Mouse (Mus musculus) neural tube, embryonic 12.5 days (tissue): Measurements from ENCODE around the gene Olfr159. TPM values are rescaled to one million over a fixed set of nuclear protein-coding genes. Genes with fewer than 3 reads are reported as not detected.
"Not testable (repeated sequence)": the region's sequence is repeated elsewhere in the genome, so short reads cannot be mapped to it uniquely, and the experiment has no call there.

ENCODE experiments used
- ATAC-seq: fragments of 200-750 bp; cut with Nextera tagmentation; 2 replicates; pipeline ENCODE4 v1.8.0; 2017; ENCODE audit warnings: low read depth, mild to moderate bottlenecking, moderate TSS enrichment, moderate library complexity; ENCODE audit not compliant: low FRiP score
- H3K27ac ChIP-seq: fragments of 300-500 bp; sonication (generic); 2 replicates; pipeline ENCODE4 v1.5.1; 2016
- H3K27me3 ChIP-seq: fragments of 300-500 bp; sonication (generic); replicated peaks from 2 replicates; pipeline ENCODE4 v1.6.1; 2016; ENCODE audit warnings: mild to moderate bottlenecking
- H3K36me3 ChIP-seq: fragments of 300-500 bp; sonication (generic); 2 replicates; pipeline ENCODE4 v1.6.1; 2016; ENCODE audit warnings: mild to moderate bottlenecking
- H3K4me1 ChIP-seq: fragments of 300-500 bp; sonication (generic); 2 replicates; pipeline ENCODE4 v1.6.1; 2016
- H3K4me2 ChIP-seq: fragments of 300-500 bp; sonication (generic); replicated peaks from 2 replicates; pipeline ENCODE4 v1.6.1; 2016; ENCODE audit warnings: mild to moderate bottlenecking
- H3K4me3 ChIP-seq: fragments of 300-500 bp; sonication (generic); 2 replicates; pipeline ENCODE4 v1.5.1; 2016
- H3K9ac ChIP-seq: fragments of 300-500 bp; sonication (generic); 2 replicates; pipeline ENCODE4 v1.6.1; 2016; ENCODE audit warnings: mild to moderate bottlenecking
- H3K9me3 ChIP-seq: fragments of 300-500 bp; sonication (generic); 2 replicates; pipeline ENCODE4 v1.6.1; 2016; ENCODE audit warnings: mild to moderate bottlenecking
- WGBS: fragments of 180-500 bp; shearing (Covaris S2); methylation state at CpG from one replicate; pipeline ENCODE4 v1.1.7; 2016; 5-methylcytosine and 5-hydroxymethylcytosine counted together
- polyA plus RNA-seq: library from polyadenylated mRNA; unstranded; fragments of >200 nt; fragmentation: Nextera tagmentation; extraction: Ambion mirVana; gene quantifications from 2 replicates; pipeline ENCODE4 v1.2.1, GENCODE M21; 2016

The Olfr159 gene
- not detected in 2 replicates for polyA plus RNA-seq

DNA sequence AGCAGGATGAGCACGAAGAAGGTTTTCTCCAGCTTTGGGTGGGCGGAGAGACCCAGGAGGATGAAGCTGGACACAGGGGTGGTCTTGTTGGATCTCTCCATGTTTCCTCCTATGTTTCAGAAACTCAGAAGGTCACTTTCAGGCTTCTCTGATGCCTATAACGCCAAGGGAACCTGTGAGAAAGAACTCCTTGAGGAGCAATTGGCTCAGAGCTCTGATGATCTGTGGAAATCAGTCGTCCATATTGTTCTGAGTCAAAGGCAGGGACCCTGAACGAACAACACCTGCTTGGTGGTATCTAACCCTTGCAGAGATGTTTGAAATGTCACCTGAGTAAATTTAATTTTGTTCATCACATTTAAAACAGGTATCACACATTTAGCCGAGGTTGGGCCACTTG is at the start of gene Olfr159:
TSS of gene Olfr159 (minus strand) at position 101 of the 400 bp plus-strand sequence.
- Histone ChIP-seq H3K36me3 (no peaks in the 10 kb centered on the region), H3K4me1 (no peaks in the 10 kb centered on the region), H3K9me3 (no peaks in the 10 kb centered on the region), H3K9ac (no peak within 1 kb of the TSS), H3K27ac (no peak within 1 kb of the TSS), H3K27me3 (no peaks in the 10 kb centered on the region), H3K4me2 (no peak within 1 kb of the TSS), H3K4me3 (no peak within 1 kb of the TSS)
- 89% methylated on average over 6 of the region's 6 CpGs for WGBS
- no peak for ATAC-seq

DNA sequence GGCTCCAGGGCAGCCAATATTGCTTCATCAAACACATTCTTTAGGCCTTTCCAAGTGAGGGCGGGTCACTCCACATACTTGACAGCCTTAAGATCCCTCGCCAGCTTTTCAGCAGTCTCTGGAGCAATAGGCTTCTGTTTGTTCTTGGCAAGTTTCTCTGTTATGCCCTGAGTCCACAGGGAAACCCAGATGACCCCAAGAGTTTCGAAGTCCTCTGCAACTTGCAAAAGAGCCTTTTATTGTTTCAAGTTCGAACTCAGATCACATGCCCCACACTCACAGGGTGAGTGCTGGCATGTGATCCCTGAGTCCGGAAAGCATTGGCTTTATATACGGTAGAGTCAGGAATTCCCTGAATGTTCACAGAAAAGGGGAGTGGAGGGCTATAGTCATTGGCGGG is 28.1 kb upstream of the Olfr159 start:
- H3K4me2 ChIP-seq = no peak overlapping the region
- ATAC-seq = no peak
- H3K4me3 ChIP-seq = no peak overlapping the region
- H3K27me3 ChIP-seq = no peaks in the 10 kb centered on the region
- 58% methylated on average over 7 of the region's 7 CpGs for WGBS
- no peak overlapping the region for H3K9ac ChIP-seq
- H3K9me3 ChIP-seq = peaks cover 11% of the 10 kb centered on the region; the same call in 1 of the 2 replicates
- H3K27ac ChIP-seq = no peak overlapping the region
- H3K4me1 ChIP-seq = no peaks in the 10 kb centered on the region
- H3K36me3 ChIP-seq = no peaks in the 10 kb centered on the region

DNA sequence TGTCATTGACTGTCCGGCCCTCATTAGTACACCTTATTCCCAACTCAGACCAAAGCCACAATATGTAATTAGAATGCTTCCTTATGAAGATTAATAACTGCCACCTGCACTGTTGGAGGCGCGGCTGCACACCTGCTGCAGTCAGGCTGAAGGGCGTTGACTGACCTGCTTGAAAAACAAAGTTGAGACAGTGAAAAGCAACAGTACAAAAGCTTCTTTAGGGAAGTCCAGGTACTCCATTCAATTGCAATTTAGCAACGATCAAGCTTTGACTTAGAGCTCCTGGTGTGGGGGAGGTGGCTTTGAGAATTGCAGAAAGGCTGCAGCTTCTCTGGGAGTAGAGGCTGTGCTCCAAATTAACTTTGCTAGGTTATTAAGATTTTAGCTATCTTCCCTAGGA is 25.0 kb upstream of the Olfr159 start:
- not testable (repeated sequence) for H3K4me2 ChIP-seq, H3K4me3 ChIP-seq, H3K4me1 ChIP-seq, ATAC-seq, H3K9ac ChIP-seq, H3K27ac ChIP-seq, H3K27me3 ChIP-seq, H3K36me3 ChIP-seq, H3K9me3 ChIP-seq
- WGBS = 86% methylated on average over 5 of the region's 5 CpGs

DNA sequence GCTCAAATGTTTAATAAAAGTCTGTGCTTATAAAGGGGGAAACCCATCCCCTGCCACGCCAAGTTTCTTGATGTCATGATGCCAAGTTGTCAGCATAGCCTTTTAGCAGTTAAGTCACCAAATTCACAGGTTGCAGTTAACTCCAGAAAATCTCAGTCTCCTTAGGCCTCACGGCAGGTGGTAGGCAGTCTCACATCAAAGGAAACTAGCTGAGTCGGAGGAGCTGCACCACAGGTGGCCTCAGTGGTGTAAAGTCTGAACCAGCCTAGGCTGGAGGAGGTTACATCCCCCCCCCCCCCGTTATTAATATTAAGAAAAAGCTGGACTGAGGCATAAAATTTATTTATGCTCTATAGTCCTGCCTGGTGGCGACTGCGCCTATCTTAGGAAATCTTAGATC is 24.5 kb upstream of the Olfr159 start:
- 81% methylated on average over 6 of the region's 6 CpGs for WGBS
- H3K27me3 ChIP-seq = no peaks in the 10 kb centered on the region

DNA sequence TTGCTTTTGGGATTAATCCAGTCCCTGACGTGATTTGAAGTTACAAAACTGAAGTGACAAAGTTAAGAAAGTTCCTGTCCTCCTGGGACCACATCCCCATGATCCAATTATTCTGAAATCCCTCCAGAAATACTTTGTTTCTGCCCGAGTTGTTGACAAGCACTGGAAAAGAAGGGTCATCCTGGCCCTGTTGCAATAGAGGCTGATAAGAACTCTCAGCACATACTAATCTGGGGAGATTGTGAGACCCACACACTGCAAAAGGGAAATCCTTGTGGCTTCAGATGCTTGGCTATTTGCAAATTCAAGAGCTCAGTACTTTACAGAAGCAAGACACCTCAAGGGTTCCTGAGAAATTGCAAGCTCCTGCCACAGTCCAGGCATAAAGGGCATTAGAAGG is 1.5 kb upstream of the Olfr159 start:
- Histone ChIP-seq H3K27me3 (no peaks in the 10 kb centered on the region), H3K9me3 (no peaks in the 10 kb centered on the region), H3K4me2 (no peak overlapping the region), H3K9ac (no peak overlapping the region), H3K4me3 (no peak overlapping the region), H3K36me3 (no peaks in the 10 kb centered on the region), H3K4me1 (no peaks in the 10 kb centered on the region), H3K27ac (no peak overlapping the region)
- ATAC-seq = no peak
- WGBS = 62% methylated on average over 2 of the region's 2 CpGs

More for the DNA sequence above, 24.5 kb upstream of the Olfr159 start:
- H3K4me2 ChIP-seq = no peak overlapping the region
- no peaks in the 10 kb centered on the region for H3K36me3 ChIP-seq
- no peak overlapping the region for H3K4me3 ChIP-seq
- H3K4me1 ChIP-seq = no peaks in the 10 kb centered on the region
- H3K27ac ChIP-seq = no peak overlapping the region
- H3K9me3 ChIP-seq = 0 out of 2 replicates have a peak, but pooled peaks cover 7% of the 10 kb centered on the region
- no peak for ATAC-seq
- no peak overlapping the region for H3K9ac ChIP-seq

DNA sequence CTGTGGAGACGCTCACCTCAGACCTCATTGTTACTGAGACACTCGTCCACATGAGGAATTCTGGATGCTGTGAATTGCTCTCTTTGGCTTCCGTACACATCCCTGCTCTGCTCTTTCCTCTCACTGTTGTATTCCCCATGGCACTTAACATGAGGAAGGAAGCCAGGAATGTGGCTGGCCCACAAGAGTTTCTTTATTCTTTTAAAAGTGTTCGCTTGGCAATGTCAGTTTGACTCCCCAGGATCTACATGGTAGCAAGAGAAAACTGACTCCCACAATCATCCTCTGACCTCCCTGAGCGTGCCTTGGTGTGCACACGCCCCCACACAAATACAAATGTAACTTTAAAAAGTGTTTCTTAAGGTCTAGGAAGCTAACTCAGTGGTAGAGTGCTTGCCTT is 817 bp upstream of the Olfr159 start:
- no peaks in the 10 kb centered on the region for H3K36me3 ChIP-seq
- no peaks in the 10 kb centered on the region for H3K9me3 ChIP-seq
- ATAC-seq = no peak
- H3K27ac ChIP-seq = no peak overlapping the region
- H3K4me1 ChIP-seq = no peaks in the 10 kb centered on the region
- no peak overlapping the region for H3K9ac ChIP-seq
- H3K27me3 ChIP-seq = no peaks in the 10 kb centered on the region
- H3K4me3 ChIP-seq = no peak overlapping the region
- WGBS = 67% methylated on average over 6 of the region's 6 CpGs
- H3K4me2 ChIP-seq = no peak overlapping the region

DNA sequence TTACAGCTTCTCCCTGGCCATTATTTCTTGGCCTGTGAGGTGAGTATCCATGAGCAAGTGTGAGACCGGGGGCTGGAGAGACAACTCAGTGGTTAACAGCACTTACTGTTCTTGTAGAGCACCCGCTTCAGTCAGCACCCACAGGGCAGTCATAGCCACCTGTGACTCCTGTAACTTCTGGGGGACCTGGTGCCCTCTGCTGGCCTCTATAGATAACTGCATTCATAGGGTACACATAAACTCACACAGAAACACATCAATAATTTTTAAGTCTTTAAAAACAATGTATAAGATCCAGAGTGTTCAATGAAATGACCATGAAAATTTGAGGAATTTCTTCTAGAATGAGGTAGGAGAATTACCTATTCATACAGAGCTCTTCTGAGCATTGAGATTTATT is 1.4 kb downstream of the Olfr159 start:
- no peaks in the 10 kb centered on the region for H3K4me1 ChIP-seq
- H3K9ac ChIP-seq = no peak overlapping the region
- H3K4me2 ChIP-seq = no peak overlapping the region
- H3K9me3 ChIP-seq = 0 out of 2 replicates have a peak, but pooled peaks cover 4% of the 10 kb centered on the region
- no peak for ATAC-seq
- WGBS = 95% methylated on average over 2 of the region's 2 CpGs
- no peaks in the 10 kb centered on the region for H3K27me3 ChIP-seq
- H3K36me3 ChIP-seq = no peaks in the 10 kb centered on the region
- H3K27ac ChIP-seq = no peak overlapping the region
- H3K4me3 ChIP-seq = no peak overlapping the region

DNA sequence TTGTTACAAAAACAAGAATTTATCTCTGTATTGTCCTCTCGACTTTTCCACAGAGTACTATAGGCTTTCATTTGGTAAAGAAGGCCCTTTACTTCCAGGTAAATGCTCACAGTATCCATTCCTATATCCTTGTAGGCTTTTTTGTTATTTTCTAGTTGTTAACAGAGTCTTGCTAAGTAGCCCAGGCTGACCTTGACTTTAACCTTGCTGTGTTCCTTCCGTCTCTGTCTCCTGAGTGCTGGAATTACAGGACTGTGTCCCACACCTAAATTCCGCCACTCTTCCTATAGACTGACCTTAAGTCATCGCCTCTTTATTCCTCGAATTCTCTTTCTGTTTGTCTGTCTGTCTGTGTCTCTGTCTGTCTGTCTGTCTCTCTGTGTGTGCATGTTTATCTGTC is 2.5 kb downstream of the Olfr159 start:
- Histone ChIP-seq H3K9me3 (0 out of 2 replicates have a peak, but pooled peaks cover 6% of the 10 kb centered on the region), H3K36me3 (no peaks in the 10 kb centered on the region), H3K4me3 (no peak overlapping the region), H3K4me1 (no peaks in the 10 kb centered on the region), H3K27me3 (no peaks in the 10 kb centered on the region), H3K4me2 (no peak overlapping the region), H3K27ac (no peak overlapping the region), H3K9ac (no peak overlapping the region)
- 88% methylated on average over 5 of the region's 5 CpGs for WGBS
- ATAC-seq = no peak

DNA sequence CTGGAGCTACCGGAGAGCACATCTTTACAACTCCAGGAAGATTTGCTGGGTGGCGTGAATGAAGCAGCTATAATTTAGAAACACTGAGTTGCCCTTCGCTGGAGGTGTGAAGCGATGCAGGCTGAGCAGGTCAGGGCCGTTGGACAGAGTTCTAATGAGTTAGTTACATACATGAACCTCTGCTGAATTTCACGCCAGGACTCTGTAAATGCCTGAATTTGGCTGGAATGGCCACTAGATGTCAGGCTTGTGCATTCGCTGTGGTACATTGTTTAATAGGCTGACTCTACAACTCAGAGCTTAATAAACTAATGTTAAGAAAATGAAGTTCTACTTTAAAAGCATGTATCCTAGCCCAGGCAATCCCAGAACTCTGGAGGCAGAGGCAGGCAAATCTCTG is 7.4 kb downstream of the Olfr159 start:
- H3K9ac ChIP-seq = no peak overlapping the region
- 0 out of 2 replicates have a peak, but pooled peaks cover 6% of the 10 kb centered on the region for H3K9me3 ChIP-seq
- no peaks in the 10 kb centered on the region for H3K27me3 ChIP-seq
- no peak for ATAC-seq
- no peak overlapping the region for H3K4me3 ChIP-seq
- 30% methylated on average over 7 of the region's 7 CpGs for WGBS
- no peaks in the 10 kb centered on the region for H3K4me1 ChIP-seq
- no peaks in the 10 kb centered on the region for H3K36me3 ChIP-seq
- H3K27ac ChIP-seq = no peak overlapping the region
- no peak overlapping the region for H3K4me2 ChIP-seq

DNA sequence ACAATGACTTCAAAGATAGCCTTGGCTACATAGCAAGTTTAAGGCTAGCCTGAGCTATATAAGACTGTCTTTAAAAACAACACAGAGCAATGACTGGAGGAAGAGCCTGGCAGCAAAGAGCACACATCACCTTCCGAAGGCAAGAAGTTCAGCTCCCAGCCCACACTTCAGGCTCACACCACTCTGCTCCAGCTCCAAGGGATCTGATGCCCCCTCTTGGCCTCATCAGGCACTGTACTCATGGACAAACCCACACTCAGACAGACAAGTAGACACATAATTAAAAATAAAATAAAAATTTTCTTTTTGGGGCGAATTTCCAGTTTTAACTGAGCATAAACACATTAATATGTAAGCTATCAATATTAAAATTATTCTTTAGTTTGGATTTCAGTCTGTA is 9.5 kb downstream of the Olfr159 start:
- H3K36me3 ChIP-seq = no peaks in the 10 kb centered on the region
- H3K4me2 ChIP-seq = no peak overlapping the region
- WGBS = 80% methylated on average over 2 of the region's 2 CpGs
- H3K9me3 ChIP-seq = 0 out of 2 replicates have a peak, but pooled peaks cover 6% of the 10 kb centered on the region
- H3K27me3 ChIP-seq = no peaks in the 10 kb centered on the region
- H3K27ac ChIP-seq = no peak overlapping the region
- ATAC-seq = no peak
- no peak overlapping the region for H3K9ac ChIP-seq
- H3K4me1 ChIP-seq = no peaks in the 10 kb centered on the region
- H3K4me3 ChIP-seq = no peak overlapping the region

DNA sequence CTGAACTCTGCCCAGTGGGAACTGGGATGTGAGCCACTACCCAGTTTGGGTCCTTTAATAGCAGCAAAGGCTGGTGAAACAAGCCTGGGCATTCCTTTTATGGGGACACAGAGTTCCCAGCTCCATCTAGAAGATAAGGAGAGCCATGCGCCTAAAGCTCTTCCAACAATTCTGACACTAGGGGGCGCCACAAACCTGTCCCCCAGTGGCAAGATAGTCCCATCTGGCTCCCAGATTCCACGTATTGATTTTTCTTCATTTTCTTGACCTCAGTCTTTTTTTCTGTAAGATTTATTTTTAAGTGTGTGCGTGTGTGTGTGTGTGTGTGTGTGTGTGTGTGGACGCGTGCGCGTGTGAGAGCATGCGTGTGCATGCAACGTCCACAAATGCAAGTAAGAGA is 10.3 kb downstream of the Olfr159 start:
- Histone ChIP-seq H3K27ac (no peak overlapping the region), H3K4me1 (no peaks in the 10 kb centered on the region), H3K4me2 (no peak overlapping the region), H3K9ac (no peak overlapping the region), H3K27me3 (no peaks in the 10 kb centered on the region), H3K9me3 (0 out of 2 replicates have a peak, but pooled peaks cover 6% of the 10 kb centered on the region), H3K36me3 (no peaks in the 10 kb centered on the region), H3K4me3 (no peak overlapping the region)
- no peak for ATAC-seq
- 75% methylated on average over 10 of the region's 10 CpGs for WGBS

DNA sequence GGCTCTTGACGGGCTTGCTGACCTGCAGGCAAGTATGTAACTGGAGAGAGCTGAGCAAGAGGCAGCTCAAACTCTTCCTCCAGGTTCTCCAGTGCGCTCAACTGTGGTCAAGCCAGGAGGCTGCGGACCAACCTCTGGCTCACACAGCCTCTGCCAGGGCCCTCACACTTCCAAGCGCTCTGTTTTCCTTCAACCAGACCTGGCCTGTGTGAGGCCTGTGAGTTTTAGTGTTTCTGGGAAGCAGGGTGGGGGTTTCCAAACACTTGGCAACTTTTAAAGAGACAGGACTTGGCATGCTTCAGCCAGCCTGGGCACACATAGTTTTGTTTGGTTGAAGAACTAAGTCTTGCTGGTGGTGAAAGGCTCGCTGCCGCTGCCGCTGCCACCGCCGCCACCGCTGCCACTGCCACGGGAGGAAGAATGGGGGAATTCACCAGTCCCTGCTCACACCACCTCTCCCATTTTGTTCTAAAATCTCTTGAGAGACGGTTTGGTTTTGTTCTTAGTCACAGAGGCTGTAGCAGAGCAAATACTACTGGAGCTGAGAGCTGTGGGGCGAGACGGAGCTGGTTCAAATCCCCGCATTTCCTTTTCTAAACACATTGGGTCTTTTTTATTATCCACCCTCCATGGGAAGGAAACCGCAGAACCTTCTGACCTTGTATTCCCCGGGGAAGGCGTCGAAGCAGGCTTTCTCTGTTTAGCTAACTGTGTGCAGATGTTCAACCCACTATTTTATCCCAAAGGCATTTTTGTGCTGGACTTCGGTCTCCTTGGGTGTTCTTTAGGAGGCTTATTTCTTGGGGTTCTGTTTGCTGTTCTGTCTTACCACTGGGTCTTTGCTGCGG is 11.0 kb downstream of the Olfr159 start:
- ATAC-seq = no peak
- 83% methylated on average over 21 of the region's 21 CpGs for WGBS
- H3K36me3 ChIP-seq = no peaks in the 10 kb centered on the region

DNA sequence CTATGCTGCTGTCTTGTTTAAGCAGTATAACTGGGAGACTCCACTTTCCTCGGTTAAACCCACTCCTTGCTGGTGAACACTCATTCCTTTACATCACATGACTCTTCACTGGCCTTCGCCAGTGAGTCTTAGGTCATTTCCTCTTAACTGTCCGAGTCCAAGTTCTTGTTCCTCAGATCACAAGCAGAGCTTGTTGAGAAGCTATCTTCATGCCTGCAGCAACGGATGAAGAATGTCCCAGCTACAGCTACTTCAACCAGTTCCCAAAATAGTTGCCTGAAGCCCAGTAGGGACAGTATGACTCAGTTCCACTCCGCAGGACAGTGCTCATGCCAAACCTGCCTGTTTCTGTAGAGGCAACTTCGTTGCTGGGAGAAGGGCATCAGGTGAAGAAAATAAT is 13.6 kb downstream of the Olfr159 start:
- no peak overlapping the region for H3K4me2 ChIP-seq
- H3K27me3 ChIP-seq = no peaks in the 10 kb centered on the region
- no peaks in the 10 kb centered on the region for H3K9me3 ChIP-seq
- H3K4me3 ChIP-seq = no peak overlapping the region
- 81% methylated on average over 6 of the region's 6 CpGs for WGBS
- no peak overlapping the region for H3K9ac ChIP-seq
- no peaks in the 10 kb centered on the region for H3K4me1 ChIP-seq
- ATAC-seq = no peak
- H3K36me3 ChIP-seq = no peaks in the 10 kb centered on the region
- no peak overlapping the region for H3K27ac ChIP-seq

More for the DNA sequence above, 11.0 kb downstream of the Olfr159 start:
- no peak overlapping the region for H3K4me3 ChIP-seq
- no peaks in the 10 kb centered on the region for H3K27me3 ChIP-seq
- H3K4me1 ChIP-seq = no peaks in the 10 kb centered on the region
- 0 out of 2 replicates have a peak, but pooled peaks cover 6% of the 10 kb centered on the region for H3K9me3 ChIP-seq
- no peak overlapping the region for H3K4me2 ChIP-seq
- H3K27ac ChIP-seq = no peak overlapping the region
- H3K9ac ChIP-seq = no peak overlapping the region
